Mouse (Mus musculus): ENCODE data around the gene Ccni. TPM values are rescaled to one million over a fixed set of nuclear protein-coding genes. Genes with fewer than 3 reads are reported as not detected.

The Ccni gene
- polyA plus RNA-seq, 1 experiment from 2014 or later = 107 TPM

DNA sequence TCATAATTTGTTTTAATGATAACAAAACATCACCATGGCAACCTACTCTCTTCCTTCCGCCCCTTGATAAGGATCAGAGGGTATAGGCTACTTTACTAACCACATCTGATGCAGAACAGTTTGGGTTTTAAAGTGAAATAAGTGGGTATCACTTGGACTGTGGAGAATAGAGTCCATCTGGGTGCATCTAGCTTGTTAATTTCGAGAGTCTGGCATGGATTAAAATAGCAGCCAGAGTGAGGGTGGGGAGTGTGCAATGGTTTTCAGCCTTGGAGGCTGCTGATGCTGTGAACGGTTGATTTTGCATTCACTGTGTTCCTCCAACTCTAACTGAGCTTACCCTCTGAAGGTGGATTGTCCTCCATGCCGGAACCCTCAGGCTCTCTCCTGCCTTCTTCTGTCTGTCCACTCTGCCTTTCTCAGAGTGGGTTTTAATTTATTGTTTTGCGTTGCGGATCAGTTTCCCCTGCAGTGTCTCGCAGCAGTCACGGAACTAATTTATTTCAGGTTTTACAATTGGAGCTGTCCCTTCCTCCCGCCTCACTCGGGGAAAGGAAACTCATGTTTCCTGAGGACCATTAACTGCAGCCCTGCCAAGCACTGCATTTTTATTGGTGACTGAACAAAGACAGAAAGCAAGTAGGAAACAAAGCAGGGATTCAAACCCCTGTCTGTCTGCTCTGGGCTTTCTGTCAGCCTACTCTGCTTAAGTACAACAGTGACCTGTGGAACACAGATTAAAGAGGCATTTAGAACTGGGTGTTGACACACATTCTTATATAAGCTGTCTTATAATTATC, 72.7 kb downstream of the Ccni start:
- Histone ChIP-seq H3K27me3 (ENCODE audit: control insufficient read depth, insufficient read depth, low read depth, low read length) (no peaks in the 10 kb centered on the region), H3K36me3 (ENCODE audit: control insufficient read depth, insufficient read depth, low read length) (peaks cover 3% of the 10 kb centered on the region; the same call in 1 of the 2 replicates), H3K4me3 (ENCODE audit: low read length) (no peak overlapping the region), H3K4me1 (replicated peaks; ENCODE audit: control insufficient read depth, insufficient read depth, low read length) (peaks cover 57% of the 10 kb centered on the region), H3K27ac (ENCODE audit: low read length) (peak overlapping the region; percentile 12; the same call in 1 of the 2 replicates), H3K9me3 (ENCODE audit: control insufficient read depth, low read length) (no peaks in the 10 kb centered on the region), H3K4me2 (ENCODE audit: low read depth, low read length) (no peak overlapping the region), H3K9ac (ENCODE audit: low read length) (no peak overlapping the region)
- no peak for ATAC-seq (ENCODE audit: low read depth)
- WGBS = 35% methylated on average over 10 of the region's 10 CpGs

Other genes with a start within 250 kb of the Ccni start
- gene Sowahb, start 161.5 kb downstream of the Ccni start, polyA plus RNA-seq (2015; fragmentation: Nextera tagmentation; extraction: Ambion mirVana) = 1.2 and 1.4 TPM in 2 replicates
- 142 and 157 TPM in 2 replicates for gene Sept11, start 113.1 kb downstream of the Ccni start, polyA plus RNA-seq (2015; fragmentation: Nextera tagmentation; extraction: Ambion mirVana)
- gene 2010109A12Rik, start within 50 bp of the Ccni start, polyA plus RNA-seq (2015; fragmentation: Nextera tagmentation; extraction: Ambion mirVana) = 1.9 and 3.5 TPM in 2 replicates
- 60.1 and 65.6 TPM in 2 replicates for gene Ccng2, start 60.8 kb upstream of the Ccni start, polyA plus RNA-seq (2015; fragmentation: Nextera tagmentation; extraction: Ambion mirVana)